Mouse (Mus musculus) induced T-regulatory cell, adult 2 months (primary cell): ENCODE results near the gene Pde6b.

Experiments
- DNase-seq: peaks from one replicate; pipeline ENCODE4 v3.0.0-alpha.2; 2012; ENCODE audit warnings: low read depth

Pde6b gene

DNA sequence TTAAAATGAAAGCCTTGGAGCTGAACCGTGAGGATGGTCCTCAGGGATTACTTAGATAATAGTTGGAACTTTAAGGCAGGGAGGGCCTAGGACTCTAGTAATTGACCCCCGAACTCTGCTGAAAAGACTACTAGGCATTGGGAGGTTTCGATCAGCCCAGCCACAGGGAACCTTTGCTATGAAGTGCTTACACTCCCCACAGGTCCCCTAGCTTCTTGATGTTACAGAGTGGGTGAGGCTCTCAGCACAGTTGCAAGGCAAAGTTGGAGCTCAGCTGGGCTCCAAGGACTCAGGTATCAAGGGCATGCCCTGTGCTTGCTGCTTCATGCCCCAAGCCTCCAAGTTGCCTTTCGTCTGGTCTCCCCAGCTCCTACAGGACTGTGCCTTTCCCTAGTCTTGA, 74.3 kb downstream of the Pde6b start:
- DNase-seq, result no peak

GRCm38 (mm10) chr5:108465131-108465891, 77.1 kb downstream of the Pde6b start:
- no peak for DNase-seq

GRCm38 (mm10) chr5:108466647-108467046, 78.5 kb downstream of the Pde6b start:
- DNase-seq, result no peak

DNA sequence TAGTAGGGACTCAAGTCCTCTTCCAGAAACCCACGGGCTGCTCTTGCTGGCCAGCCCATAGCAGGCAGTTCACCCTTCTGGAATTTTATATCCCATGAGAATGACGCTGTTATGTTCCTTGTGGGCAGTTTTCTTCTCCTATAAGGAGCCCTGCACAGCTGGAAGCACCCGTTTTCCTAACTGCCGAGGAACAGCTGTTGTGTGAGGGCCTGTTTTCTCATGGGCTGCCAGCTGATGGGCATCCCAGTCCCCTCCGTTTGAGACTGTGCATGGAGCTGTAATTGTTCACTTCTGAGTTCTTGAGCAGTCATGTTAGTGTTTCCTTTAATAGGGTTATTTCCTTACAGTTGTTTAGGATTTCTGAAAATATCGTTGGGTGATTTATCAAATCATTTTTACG, 81.4 kb downstream of the Pde6b start:
- no peak for DNase-seq

DNA sequence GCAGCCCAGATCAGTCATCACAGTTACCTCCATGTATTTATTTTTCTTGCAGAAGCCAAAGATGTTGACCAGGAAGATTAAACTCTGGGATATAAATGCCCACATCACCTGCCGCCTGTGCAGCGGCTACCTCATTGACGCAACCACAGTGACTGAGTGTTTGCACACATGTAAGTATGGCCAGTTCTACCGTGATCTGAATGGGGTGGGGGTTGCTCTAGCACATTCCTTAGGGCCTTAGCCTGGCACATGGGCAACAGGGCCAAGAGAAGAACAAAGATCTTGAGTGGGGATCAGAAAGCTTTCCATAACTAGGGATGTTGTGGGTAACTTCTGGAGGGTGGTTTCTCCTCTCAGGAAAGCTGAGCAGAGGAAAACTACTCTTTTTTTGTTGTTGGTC, 85.5 kb downstream of the Pde6b start:
- DNase-seq, result no peak

GRCm38 (mm10) chr5:108475977-108476376, 87.8 kb downstream of the Pde6b start:
- DNase-seq, result no peak
